Mouse (Mus musculus) limb, embryonic 14.5 days (tissue): ENCODE measurements around the gene Alkbh2. TPM values are rescaled to one million over a fixed set of nuclear protein-coding genes. Genes with fewer than 3 reads are reported as not detected.

ENCODE experiments used
- ATAC-seq: fragments of 200-750 bp; cut with Nextera tagmentation; 2 replicates; pipeline ENCODE4 v1.8.0; 2017; ENCODE audit warnings: low read depth, moderate number of reproducible peaks, moderate TSS enrichment; ENCODE audit not compliant: low FRiP score
- DNase-seq: peaks from one replicate; pipeline ENCODE4 v3.0.0-alpha.2; 2015; ENCODE audit warnings: low spot score
- H3K27ac ChIP-seq: fragments of 300-500 bp; sonication (generic); replicated peaks from 2 replicates; pipeline ENCODE4 v1.5.1; 2014; ENCODE audit warnings: low read depth, mild to moderate bottlenecking, low read length, moderate library complexity, mixed read lengths
- H3K27me3 ChIP-seq: fragments of 300-500 bp; sonication (generic); 2 replicates; pipeline ENCODE4 v1.6.1; 2014; ENCODE audit warnings: low read length, mixed read lengths; ENCODE audit not compliant: control insufficient read depth, insufficient read depth
- H3K36me3 ChIP-seq: fragments of 300-500 bp; sonication (generic); 2 replicates; pipeline ENCODE4 v1.6.1; 2014; ENCODE audit warnings: mild to moderate bottlenecking, low read length, moderate library complexity, mixed read lengths; ENCODE audit not compliant: control insufficient read depth, insufficient read depth
- H3K4me1 ChIP-seq: fragments of 300-500 bp; sonication (generic); 2 replicates; pipeline ENCODE4 v1.6.1; 2014; ENCODE audit warnings: antibody characterized with exemption, low read length, mixed read lengths; ENCODE audit not compliant: control insufficient read depth, insufficient read depth
- H3K4me2 ChIP-seq: fragments of 300-500 bp; sonication (generic); replicated peaks from 2 replicates; pipeline ENCODE4 v1.6.1; 2014; ENCODE audit warnings: low read depth, mild to moderate bottlenecking, low read length, moderate library complexity; ENCODE audit not compliant: severe bottlenecking
- H3K4me3 ChIP-seq: fragments of 300-500 bp; sonication (generic); replicated peaks from 2 replicates; pipeline ENCODE4 v1.5.1; 2014; ENCODE audit warnings: low read length
- H3K9ac ChIP-seq: fragments of 300-500 bp; sonication (generic); 2 replicates; pipeline ENCODE4 v1.6.1; 2014; ENCODE audit warnings: mild to moderate bottlenecking, low read depth, low read length, moderate library complexity; ENCODE audit not compliant: severe bottlenecking
- H3K9me3 ChIP-seq: fragments of 300-500 bp; sonication (generic); 2 replicates; pipeline ENCODE4 v1.6.1; 2016; ENCODE audit warnings: low read length; ENCODE audit not compliant: control insufficient read depth
- POLR2A ChIP-seq: fragments of 200-500 bp; IDR thresholded peaks from 2 replicates; pipeline ENCODE4 v1.8.0; 2012; ENCODE audit warnings: inconsistent platforms, mild to moderate bottlenecking, moderate library complexity, borderline replicate concordance; ENCODE audit not compliant: insufficient read depth, insufficient read length; ENCODE audit errors: extremely low read depth
- WGBS: fragments of 180-500 bp; shearing (Covaris S2); extraction: QIAGEN DNeasy Blood & Tissue Kit; methylation state at CpG from one replicate; pipeline ENCODE4 v1.1.7; 2014; 5-methylcytosine and 5-hydroxymethylcytosine counted together
- polyA plus RNA-seq, 2 experiments: library from polyadenylated mRNA; depleted of rRNA in 1 of 2; stranded (reverse) in 1 of 2; unstranded in 1 of 2; fragments of >200 nt; fragmentation: Nextera tagmentation in 1 of 2; extraction: Ambion mirVana in 1 of 2; gene quantifications; 2 replicates each; pipeline versions ENCODE4 v1.2.1 to v1.2.3; 2012 to 2014

The Alkbh2 gene
- polyA plus RNA-seq, 2 experiments: 10.9 to 15.5 TPM

- peak; percentile 41 for DNase-seq
- no peaks in the 10 kb centered on the region for H3K9me3 ChIP-seq
- no peak for TF ChIP-seq POLR2A
- WGBS: 3% methylated on average over 12 of the region's 12 CpGs
- H3K27ac ChIP-seq: peak overlapping the region; percentile 14; the same call in 1 of the 2 replicates
- H3K4me3 ChIP-seq: peak overlapping the region; percentile 13
- peak; percentile 72; the same call in 1 of the 2 replicates for ATAC-seq
- H3K27me3 ChIP-seq: no peaks in the 10 kb centered on the region
- H3K36me3 ChIP-seq: no peaks in the 10 kb centered on the region
- peak overlapping the region; percentile 22; the same call in 1 of the 2 replicates for H3K4me2 ChIP-seq
- H3K9ac ChIP-seq: no peak overlapping the region
- no peaks in the 10 kb centered on the region for H3K4me1 ChIP-seq
Measured at GRCm38 (mm10) chr5:114153490-114153889, 25.5 kb upstream of the Alkbh2 start.

GRCm38 (mm10) chr5:114152359-114153092 lies 24.5 kb upstream of the Alkbh2 start:
- ATAC-seq: no peak
- no peak overlapping the region for H3K9ac ChIP-seq

GRCm38 (mm10) chr5:114147043-114147972 lies 19.3 kb upstream of the Alkbh2 start:
- TF ChIP-seq POLR2A: no peak
- Histone ChIP-seq H3K4me1 (peaks cover 11% of the 10 kb centered on the region), H3K36me3 (no peaks in the 10 kb centered on the region), H3K4me3 (no peak overlapping the region), H3K9ac (no peak overlapping the region), H3K27me3 (no peaks in the 10 kb centered on the region), H3K4me2 (no peak overlapping the region), H3K9me3 (no peaks in the 10 kb centered on the region), H3K27ac (no peak overlapping the region)
- DNase-seq (no peak), ATAC-seq (no peak)
- 74% methylated on average over 14 of the region's 14 CpGs for WGBS

More at GRCm38 (mm10) chr5:114152359-114153092, 24.5 kb upstream of the Alkbh2 start:
- H3K4me3 ChIP-seq: no peak overlapping the region
- H3K36me3 ChIP-seq: no peaks in the 10 kb centered on the region
- no peak overlapping the region for H3K27ac ChIP-seq
- H3K27me3 ChIP-seq: no peaks in the 10 kb centered on the region
- no peak for DNase-seq
- H3K4me2 ChIP-seq: no peak overlapping the region
- no peaks in the 10 kb centered on the region for H3K4me1 ChIP-seq
- 83% methylated on average over 12 of the region's 12 CpGs for WGBS
- H3K9me3 ChIP-seq: no peaks in the 10 kb centered on the region
- no peak for TF ChIP-seq POLR2A

- no peak within 1 kb of the TSS for H3K4me3 ChIP-seq
- no peaks in the 10 kb centered on the region for H3K36me3 ChIP-seq
- TF ChIP-seq POLR2A: no peak
- H3K9ac ChIP-seq: no peak within 1 kb of the TSS
- no peak within 1 kb of the TSS for H3K27ac ChIP-seq
- no peaks in the 10 kb centered on the region for H3K9me3 ChIP-seq
- ATAC-seq (no peak), DNase-seq (no peak)
- WGBS: 22% methylated on average over 19 of the region's 19 CpGs
- no peaks in the 10 kb centered on the region for H3K27me3 ChIP-seq
- H3K4me1 ChIP-seq: peaks cover 11% of the 10 kb centered on the region
- H3K4me2 ChIP-seq: no peak within 1 kb of the TSS
Measured at GRCm38 (mm10) chr5:114146028-114146888, 18.2 kb upstream of the Alkbh2 start, which contains the start of gene Acacb. Acacb (plus strand) TSS chr5:114146535.

GRCm38 (mm10) chr5:114139175-114139574 lies 11.2 kb upstream of the Alkbh2 start:
- H3K4me1 ChIP-seq: peaks cover 22% of the 10 kb centered on the region; the same call in 1 of the 2 replicates
- TF ChIP-seq POLR2A: no peak
- H3K4me2 ChIP-seq: no peak overlapping the region
- no peaks in the 10 kb centered on the region for H3K9me3 ChIP-seq
- no peak overlapping the region for H3K4me3 ChIP-seq
- H3K27ac ChIP-seq: peak overlapping the region; percentile 33; the same call in 1 of the 2 replicates
- peaks cover 21% of the 10 kb centered on the region; the same call in 1 of the 2 replicates for H3K36me3 ChIP-seq
- DNase-seq (peak; percentile 64), ATAC-seq (peak; percentile 47; the same call in 1 of the 2 replicates)
- no peaks in the 10 kb centered on the region for H3K27me3 ChIP-seq
- no peak overlapping the region for H3K9ac ChIP-seq
- 46% methylated on average over 9 of the region's 9 CpGs for WGBS
